Mouse (Mus musculus) macrophage (primary cell): Measurements from ENCODE around the gene Ripply3. TPM values are rescaled to one million over a fixed set of nuclear protein-coding genes. Genes with fewer than 3 reads are reported as not detected.

ENCODE experiments used
- H3K27ac ChIP-seq: fragments of 350-480 bp; formaldehyde crosslinking; 2 replicates; pipeline ENCODE4 v1.9.0; 2021
- H3K36me3 ChIP-seq: fragments of 350-480 bp; formaldehyde crosslinking; 2 replicates; pipeline ENCODE4 v1.9.0; 2021; ENCODE audit errors: inconsistent target
- H3K4me3 ChIP-seq: fragments of 350-480 bp; formaldehyde crosslinking; 2 replicates; pipeline ENCODE4 v1.9.0; 2021; ENCODE audit errors: inconsistent target
- H3K79me2 ChIP-seq: fragments of 350-480 bp; formaldehyde crosslinking; 2 replicates; pipeline ENCODE4 v1.9.0; 2021; ENCODE audit errors: inconsistent target
- WGBS: methylation state at CpG from one replicate; pipeline ENCODE4 v1.1.7; 2026; ENCODE audit warnings: inconsistent platforms; ENCODE audit not compliant: missing documents; 5-methylcytosine and 5-hydroxymethylcytosine counted together
- polyA plus RNA-seq: library from polyadenylated mRNA; stranded (reverse); fragments of 250-400 nt; gene quantifications from 3 replicates; pipeline ENCODE4 v1.2.4, GENCODE M21; 2018; ENCODE audit warnings: inconsistent platforms
- total RNA-seq, 78 experiments: library from RNA; depleted of rRNA; stranded (reverse); fragments of 250-400 nt; gene quantifications; 1 replicate in 9 of 78; 2 replicates in 24 of 78; 3 replicates in 43 of 78; 4 replicates in 2 of 78; pipeline ENCODE4 v1.2.4; 2018; ENCODE audit warnings: inconsistent platforms in 56 of 78

The Ripply3 gene
- not detected for total RNA-seq (2018; cell fraction: chromatin; rRNA removed)
- under 1 TPM in 1 of 26 experiments, not detected in 25; 0.05 TPM for total RNA-seq (2018; cell fraction: cytosol; rRNA removed)
- total RNA-seq (2018; cell fraction: nucleus; rRNA removed), result not detected
- not detected in 3 replicates for polyA plus RNA-seq

- 3% methylated on average over 63 of the region's 63 CpGs for WGBS
- Histone ChIP-seq H3K27ac (no peak within 1 kb of the TSS), H3K79me2 (no peaks in the 10 kb centered on the region), H3K4me3 (peak within 1 kb of the TSS; percentile 22), H3K36me3 (no peaks in the 10 kb centered on the region)
These were observed at the start of gene Ripply3 for GRCm38 (mm10) chr16:94327781-94328711. Gene Ripply3, plus strand, starts transcription at chr16:94328420.

GRCm38 (mm10) chr16:94283972-94284371 is 44.2 kb upstream of the Ripply3 start:
- 75% methylated on average over 3 of the region's 3 CpGs for WGBS
- H3K36me3 ChIP-seq, result no peaks in the 10 kb centered on the region
- no peaks in the 10 kb centered on the region for H3K79me2 ChIP-seq
- no peak overlapping the region for H3K27ac ChIP-seq
- H3K4me3 ChIP-seq, result no peak overlapping the region

GRCm38 (mm10) chr16:94287826-94288225 is 40.4 kb upstream of the Ripply3 start:
- Histone ChIP-seq H3K36me3 (no peaks in the 10 kb centered on the region), H3K79me2 (no peaks in the 10 kb centered on the region), H3K27ac (no peak overlapping the region), H3K4me3 (no peak overlapping the region)
- whole genome bisulfite sequencing, result 92% methylated on average over 9 of the region's 9 CpGs

- Histone ChIP-seq H3K27ac (no peak overlapping the region), H3K36me3 (no peaks in the 10 kb centered on the region), H3K79me2 (no peaks in the 10 kb centered on the region), H3K4me3 (peak overlapping the region; percentile 37)
- 19% methylated on average over 29 of the region's 39 CpGs for WGBS
These were observed 38.8 kb upstream of the Ripply3 start for GRCm38 (mm10) chr16:94289138-94290072.

- WGBS, result 7% methylated on average over 46 of the region's 52 CpGs
- no peak overlapping the region for H3K27ac ChIP-seq
- H3K79me2 ChIP-seq, result no peaks in the 10 kb centered on the region
- no peaks in the 10 kb centered on the region for H3K36me3 ChIP-seq
- no peak overlapping the region for H3K4me3 ChIP-seq
These were observed 37.9 kb upstream of the Ripply3 start for GRCm38 (mm10) chr16:94290073-94290999.

- no peaks in the 10 kb centered on the region for H3K36me3 ChIP-seq
- H3K79me2 ChIP-seq, result no peaks in the 10 kb centered on the region
- no peak overlapping the region for H3K4me3 ChIP-seq
- no peak overlapping the region for H3K27ac ChIP-seq
- WGBS, result 90% methylated on average over 4 of the region's 4 CpGs
These were observed 37.1 kb upstream of the Ripply3 start for GRCm38 (mm10) chr16:94291141-94291540.

- no peaks in the 10 kb centered on the region for H3K79me2 ChIP-seq
- no peak overlapping the region for H3K4me3 ChIP-seq
- no peaks in the 10 kb centered on the region for H3K36me3 ChIP-seq
- H3K27ac ChIP-seq, result no peak overlapping the region
- 88% methylated on average over 5 of the region's 5 CpGs for WGBS
These were observed 30.1 kb upstream of the Ripply3 start for GRCm38 (mm10) chr16:94298081-94298480.

- H3K36me3 ChIP-seq, result no peaks in the 10 kb centered on the region
- no peaks in the 10 kb centered on the region for H3K79me2 ChIP-seq
- WGBS, result 69% methylated on average over 2 of the region's 4 CpGs
- no peak overlapping the region for H3K4me3 ChIP-seq
- no peak overlapping the region for H3K27ac ChIP-seq
These were observed 29.0 kb upstream of the Ripply3 start for GRCm38 (mm10) chr16:94299210-94299609.

GRCm38 (mm10) chr16:94301194-94301593 is 27.0 kb upstream of the Ripply3 start:
- Histone ChIP-seq H3K27ac (no peak overlapping the region), H3K79me2 (no peaks in the 10 kb centered on the region), H3K36me3 (no peaks in the 10 kb centered on the region), H3K4me3 (no peak overlapping the region)
- 84% methylated on average over 4 of the region's 4 CpGs for WGBS

GRCm38 (mm10) chr16:94301696-94302095 is 26.5 kb upstream of the Ripply3 start:
- no peaks in the 10 kb centered on the region for H3K36me3 ChIP-seq
- H3K4me3 ChIP-seq, result no peak overlapping the region
- H3K27ac ChIP-seq, result no peak overlapping the region
- WGBS, result 82% methylated on average over 5 of the region's 5 CpGs
- no peaks in the 10 kb centered on the region for H3K79me2 ChIP-seq

- 25% methylated on average over 30 of the region's 30 CpGs for WGBS
- Histone ChIP-seq H3K79me2 (no peaks in the 10 kb centered on the region), H3K4me3 (no peak overlapping the region), H3K27ac (no peak overlapping the region), H3K36me3 (no peaks in the 10 kb centered on the region)
These were observed 25.7 kb upstream of the Ripply3 start for GRCm38 (mm10) chr16:94302274-94303202.

- H3K79me2 ChIP-seq, result no peaks in the 10 kb centered on the region
- H3K27ac ChIP-seq, result no peak overlapping the region
- no peak overlapping the region for H3K4me3 ChIP-seq
- no peaks in the 10 kb centered on the region for H3K36me3 ChIP-seq
- 35% methylated on average over 6 of the region's 6 CpGs for WGBS
These were observed 25.1 kb upstream of the Ripply3 start for GRCm38 (mm10) chr16:94303203-94303535.

- no peaks in the 10 kb centered on the region for H3K36me3 ChIP-seq
- no peak overlapping the region for H3K4me3 ChIP-seq
- no peaks in the 10 kb centered on the region for H3K79me2 ChIP-seq
- no peak overlapping the region for H3K27ac ChIP-seq
- WGBS, result 86% methylated on average over 6 of the region's 6 CpGs
These were observed 20.7 kb upstream of the Ripply3 start for GRCm38 (mm10) chr16:94307526-94307925.
